Mouse (Mus musculus): ENCODE measurements around the gene Prl3a1. TPM values are rescaled to one million over a fixed set of nuclear protein-coding genes. Genes with fewer than 3 reads are reported as not detected.

The Prl3a1 gene
- not detected for total RNA-seq (2021)

DNA sequence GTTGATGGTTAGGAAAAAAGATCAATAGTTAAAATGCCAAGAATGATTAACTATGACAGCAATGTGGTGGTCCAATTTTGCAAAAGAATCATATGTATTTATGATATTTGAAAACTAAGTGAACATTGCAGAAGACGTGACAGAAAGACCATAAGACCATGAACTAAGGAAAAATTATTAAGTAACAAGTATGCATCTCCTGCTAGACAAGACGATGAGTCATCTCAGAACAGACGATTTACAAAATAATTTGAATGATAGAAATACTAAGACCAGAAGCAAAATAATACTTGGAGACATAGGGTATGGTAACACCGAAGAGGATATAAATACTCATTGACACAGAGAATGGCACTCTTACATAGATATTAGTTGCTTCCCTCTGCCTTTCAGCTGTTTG is at the start of gene Prl3a1:
Gene Prl3a1 (plus strand): TSS at position 301 of the 400 bp plus-strand sequence.
- intact Hi-C loops (cut with DNase I): no loop called here
- DNase-seq (ENCODE audit: low spot score in 2 of 2): no peak

DNA sequence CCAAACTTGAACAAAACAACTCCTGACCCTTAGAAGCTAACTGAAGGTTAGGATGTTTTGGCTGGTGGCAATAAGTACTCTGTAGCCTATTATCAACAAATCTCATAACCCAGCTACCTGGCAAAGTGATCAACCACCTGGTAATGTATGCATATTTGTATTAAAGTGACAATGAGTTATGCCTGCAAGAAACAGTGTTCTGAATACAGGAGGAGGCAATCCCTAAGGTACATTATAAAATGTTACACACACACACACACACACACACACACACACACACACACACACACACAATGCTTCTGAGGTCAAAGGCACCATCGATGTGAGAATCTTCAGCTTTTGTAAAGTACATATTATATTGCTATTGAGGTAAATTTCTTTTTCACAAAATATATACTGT is 17.7 kb upstream of the Prl3a1 start, which contains the start of gene Prl3b1:
Gene Prl3b1 (plus strand): TSS at position 301 of the 400 bp plus-strand sequence.
- intact Hi-C loops (cut with DNase I): no loop called here
- DNase-seq (ENCODE audit: low spot score in 2 of 2): no peak

- no peak for DNase-seq (ENCODE audit: low spot score in 2 of 2)
- intact Hi-C loops (cut with DNase I): no loop called here
These were observed 53.3 kb downstream of the Prl3a1 start, which contains the start of gene Prl6a1 for GRCm38 (mm10) chr13:27312334-27313225. Gene Prl6a1 (plus strand): TSS chr13:27312627.

Other genes starting within 250 kb of the Prl3a1 start
- gene Prl, start 201.9 kb upstream of the Prl3a1 start, total RNA-seq (2021): not detected
- gene Prl3d1, start 165.2 kb upstream of the Prl3a1 start, total RNA-seq (2021): not detected
- not detected for gene Prl3d2, start 137.7 kb upstream of the Prl3a1 start, total RNA-seq (2021)
- gene Prl3d3, start 102.6 kb upstream of the Prl3a1 start, total RNA-seq (2021): not detected
- not detected for gene Prl3c1, start 62.8 kb upstream of the Prl3a1 start, total RNA-seq (2021)
- gene Prl3b1, start 17.6 kb upstream of the Prl3a1 start, total RNA-seq (2021): not detected
- gene Prl6a1, start 53.2 kb downstream of the Prl3a1 start, total RNA-seq (2021): not detected
- gene Prl8a2, start 86.2 kb downstream of the Prl3a1 start, total RNA-seq (2021): not detected
- not detected for gene Prl2b1, start 131.4 kb downstream of the Prl3a1 start, total RNA-seq (2021)
- gene Prl8a6, start 179.3 kb downstream of the Prl3a1 start, total RNA-seq (2021): not detected